Mouse (Mus musculus) macrophage (primary cell): ENCODE data around the gene Ssbp3. TPM values are rescaled to one million over a fixed set of nuclear protein-coding genes. Genes with fewer than 3 reads are reported as not detected.

Source experiments
- H3K27ac ChIP-seq: fragments of 350-480 bp; formaldehyde crosslinking; 2 replicates; pipeline ENCODE4 v1.9.0; 2021
- H3K36me3 ChIP-seq: fragments of 350-480 bp; formaldehyde crosslinking; 2 replicates; pipeline ENCODE4 v1.9.0; 2021; ENCODE audit errors: inconsistent target
- H3K4me3 ChIP-seq: fragments of 350-480 bp; formaldehyde crosslinking; 2 replicates; pipeline ENCODE4 v1.9.0; 2021; ENCODE audit errors: inconsistent target
- H3K79me2 ChIP-seq: fragments of 350-480 bp; formaldehyde crosslinking; 2 replicates; pipeline ENCODE4 v1.9.0; 2021; ENCODE audit errors: inconsistent target
- WGBS: methylation state at CpG from one replicate; pipeline ENCODE4 v1.1.7; 2026; ENCODE audit warnings: inconsistent platforms; ENCODE audit not compliant: missing documents; 5-methylcytosine and 5-hydroxymethylcytosine counted together
- polyA plus RNA-seq: library from polyadenylated mRNA; stranded (reverse); fragments of 250-400 nt; gene quantifications from 3 replicates; pipeline ENCODE4 v1.2.4, GENCODE M21; 2018; ENCODE audit warnings: inconsistent platforms

Gene Ssbp3
- polyA plus RNA-seq, 1 experiment from 2014 or later = 44.3 TPM

GRCm38 (mm10) chr4:106987725-106988364, 77.3 kb downstream of the Ssbp3 start:
- H3K36me3 ChIP-seq = no peaks in the 10 kb centered on the region
- H3K79me2 ChIP-seq = no peaks in the 10 kb centered on the region
- 10% methylated on average over 7 of the region's 7 CpGs for WGBS
- H3K4me3 ChIP-seq = no peak overlapping the region
- H3K27ac ChIP-seq = no peak overlapping the region

- Histone ChIP-seq H3K27ac (no peak overlapping the region), H3K4me3 (no peak overlapping the region), H3K79me2 (no peaks in the 10 kb centered on the region), H3K36me3 (no peaks in the 10 kb centered on the region)
- WGBS = 95% methylated on average over 6 of the region's 6 CpGs
Observed at GRCm38 (mm10) chr4:106988886-106989225, 78.4 kb downstream of the Ssbp3 start.

- WGBS = 90% methylated on average over 10 of the region's 10 CpGs
- no peak overlapping the region for H3K4me3 ChIP-seq
- no peaks in the 10 kb centered on the region for H3K79me2 ChIP-seq
- no peak overlapping the region for H3K27ac ChIP-seq
- no peaks in the 10 kb centered on the region for H3K36me3 ChIP-seq
Observed at GRCm38 (mm10) chr4:106989226-106989983, 78.9 kb downstream of the Ssbp3 start.

GRCm38 (mm10) chr4:106993053-106993452, 82.6 kb downstream of the Ssbp3 start:
- H3K36me3 ChIP-seq = no peaks in the 10 kb centered on the region
- no peaks in the 10 kb centered on the region for H3K79me2 ChIP-seq
- H3K4me3 ChIP-seq = no peak overlapping the region
- WGBS = 98% methylated on average over 5 of the region's 5 CpGs
- no peak overlapping the region for H3K27ac ChIP-seq

GRCm38 (mm10) chr4:106994252-106994651, 83.8 kb downstream of the Ssbp3 start:
- Histone ChIP-seq H3K79me2 (no peaks in the 10 kb centered on the region), H3K36me3 (no peaks in the 10 kb centered on the region), H3K27ac (no peak overlapping the region), H3K4me3 (no peak overlapping the region)
- 89% methylated on average over 5 of the region's 5 CpGs for WGBS

GRCm38 (mm10) chr4:106995069-106995468, 84.6 kb downstream of the Ssbp3 start:
- no peaks in the 10 kb centered on the region for H3K79me2 ChIP-seq
- 92% methylated on average over 6 of the region's 6 CpGs for WGBS
- no peak overlapping the region for H3K27ac ChIP-seq
- H3K36me3 ChIP-seq = no peaks in the 10 kb centered on the region
- H3K4me3 ChIP-seq = no peak overlapping the region

- Histone ChIP-seq H3K36me3 (no peaks in the 10 kb centered on the region), H3K79me2 (no peaks in the 10 kb centered on the region), H3K4me3 (no peak overlapping the region), H3K27ac (no peak overlapping the region)
- WGBS = 93% methylated on average over 5 of the region's 5 CpGs
Observed at GRCm38 (mm10) chr4:106995513-106995912, 85.0 kb downstream of the Ssbp3 start.

GRCm38 (mm10) chr4:106996305-106997076, 86.0 kb downstream of the Ssbp3 start:
- Histone ChIP-seq H3K4me3 (no peak overlapping the region), H3K36me3 (no peaks in the 10 kb centered on the region), H3K27ac (no peak overlapping the region), H3K79me2 (no peaks in the 10 kb centered on the region)
- 72% methylated on average over 13 of the region's 13 CpGs for WGBS

GRCm38 (mm10) chr4:107001259-107001810, 90.8 kb downstream of the Ssbp3 start:
- no peak overlapping the region for H3K4me3 ChIP-seq
- 87% methylated on average over 5 of the region's 5 CpGs for WGBS
- H3K79me2 ChIP-seq = no peaks in the 10 kb centered on the region
- no peak overlapping the region for H3K27ac ChIP-seq
- no peaks in the 10 kb centered on the region for H3K36me3 ChIP-seq

GRCm38 (mm10) chr4:107001916-107002488, 91.5 kb downstream of the Ssbp3 start:
- Histone ChIP-seq H3K27ac (no peak overlapping the region), H3K36me3 (no peaks in the 10 kb centered on the region), H3K79me2 (no peaks in the 10 kb centered on the region), H3K4me3 (no peak overlapping the region)
- WGBS = 90% methylated on average over 14 of the region's 14 CpGs

- 78% methylated on average over 11 of the region's 11 CpGs for WGBS
- H3K4me3 ChIP-seq = no peak overlapping the region
- no peaks in the 10 kb centered on the region for H3K79me2 ChIP-seq
- H3K36me3 ChIP-seq = no peaks in the 10 kb centered on the region
- no peak overlapping the region for H3K27ac ChIP-seq
Observed at GRCm38 (mm10) chr4:107002517-107003165, 92.1 kb downstream of the Ssbp3 start.

GRCm38 (mm10) chr4:107003199-107003598, 92.7 kb downstream of the Ssbp3 start:
- no peak overlapping the region for H3K4me3 ChIP-seq
- H3K79me2 ChIP-seq = no peaks in the 10 kb centered on the region
- H3K27ac ChIP-seq = no peak overlapping the region
- H3K36me3 ChIP-seq = no peaks in the 10 kb centered on the region
- 94% methylated on average over 2 of the region's 2 CpGs for WGBS

GRCm38 (mm10) chr4:107003786-107004185, 93.3 kb downstream of the Ssbp3 start:
- H3K36me3 ChIP-seq = no peaks in the 10 kb centered on the region

GRCm38 (mm10) chr4:107004346-107004745, 93.8 kb downstream of the Ssbp3 start:
- Histone ChIP-seq H3K4me3 (no peak overlapping the region), H3K36me3 (no peaks in the 10 kb centered on the region), H3K79me2 (no peaks in the 10 kb centered on the region), H3K27ac (no peak overlapping the region)
- 89% methylated on average over 3 of the region's 3 CpGs for WGBS

More at GRCm38 (mm10) chr4:107003786-107004185, 93.3 kb downstream of the Ssbp3 start:
- Histone ChIP-seq H3K4me3 (no peak overlapping the region), H3K27ac (no peak overlapping the region), H3K79me2 (no peaks in the 10 kb centered on the region)
- 93% methylated on average over 3 of the region's 3 CpGs for WGBS
